ENCODE assay signal across 8 mouse cellular contexts in the genomic region with DNA sequence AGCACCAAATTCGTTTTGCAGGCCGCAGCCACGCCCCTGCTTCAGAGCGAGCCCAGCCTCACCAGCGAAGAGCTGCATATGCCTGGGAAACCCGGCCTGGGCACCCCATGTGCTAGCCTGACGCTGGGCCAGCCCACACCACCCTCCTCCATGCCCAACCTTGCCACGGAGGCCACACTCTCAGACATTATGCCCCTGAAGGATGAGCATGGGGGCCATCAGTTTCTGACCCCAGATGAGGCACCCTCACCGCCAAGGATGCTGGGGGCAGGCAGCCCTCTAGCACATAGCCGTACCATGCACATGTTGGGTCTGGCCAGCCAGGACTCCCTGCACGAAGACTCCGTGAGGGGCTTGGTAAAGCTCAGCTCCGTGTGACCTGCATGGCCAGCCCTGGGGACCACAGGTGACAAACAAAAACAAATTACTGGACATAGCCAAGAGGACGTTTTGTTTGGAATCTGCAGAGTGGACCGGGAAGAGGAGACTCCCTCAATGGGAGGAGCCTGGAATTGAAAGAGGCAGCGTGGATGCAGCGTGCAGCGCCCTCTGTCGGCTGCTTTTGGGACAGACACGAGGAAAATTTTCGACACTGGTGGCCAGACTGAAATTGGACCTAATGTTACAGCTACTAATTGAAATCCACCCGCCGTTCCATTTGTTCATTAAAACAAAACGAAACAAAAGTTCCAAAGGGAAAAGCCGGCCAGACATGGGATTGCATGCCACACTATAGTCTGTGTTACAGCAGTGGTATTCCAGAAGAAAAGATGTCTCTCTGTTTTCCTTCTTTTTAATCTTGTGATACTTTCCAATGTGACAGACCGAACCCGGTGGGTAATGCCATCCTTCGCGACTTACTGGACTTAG.
DNase-seq lines count a peak whose midpoint lies in the region; ATAC-seq and TF ChIP-seq lines count a peak whose summit lies in the region.

No protein-coding gene starts in this region.

- peak overlapping the region; percentile 45; the same call in 1 of the 2 replicates for H3K27ac ChIP-seq in hindbrain, embryonic 12.5 days
- no peak overlapping the region for H3K27ac ChIP-seq in lung, postnatal 0 days (ENCODE audit: low read length)

- no peaks in the 10 kb centered on the region for H3K36me3 ChIP-seq in hindbrain, embryonic 12.5 days
- H3K36me3 ChIP-seq in lung, postnatal 0 days (ENCODE audit: insufficient read depth, low read length) = no peaks in the 10 kb centered on the region

- DNase-seq in ZHBTc4 (ENCODE audit: low read depth, low spot score) = peak; percentile 78
- DNase-seq in cerebellum, postnatal 10 days = peak; percentile 91 to 96
- peak; percentile 44 to 76 for DNase-seq in frontal cortex, postnatal 14 days (ENCODE audit: low spot score in 2 of 2)
- DNase-seq in layer of hippocampus, postnatal 10 days (ENCODE audit: low spot score in 2 of 2) = peak; percentile 92 to 95
- peak; percentile 90 for DNase-seq in lung, postnatal 0 days (ENCODE audit: low spot score)
- DNase-seq in retina, adult 2 months (ENCODE audit: low read depth, low spot score) = peak; percentile 44
- DNase-seq in urinary bladder, postnatal 14 days (ENCODE audit: low spot score) = peak; percentile 83

- peak overlapping the region; percentile 83 for H3K4me2 ChIP-seq in hindbrain, embryonic 12.5 days (replicated peaks)
- peak overlapping the region; percentile 68 for H3K4me2 ChIP-seq in lung, postnatal 0 days (replicated peaks; ENCODE audit: low read depth, low read length)

- TF ChIP-seq CTCF in lung, postnatal 0 days (IDR thresholded peaks at IDR 0.05) = peak; percentile 95

- no peak for TF ChIP-seq EP300 in lung, postnatal 0 days (IDR thresholded peaks at IDR 0.05)

- peak; percentile 73 for ATAC-seq in hindbrain, embryonic 12.5 days (ENCODE audit: low FRiP score)
- ATAC-seq in lung, postnatal 0 days = peak; percentile 71

- H3K9ac ChIP-seq in hindbrain, embryonic 12.5 days = peak overlapping the region; percentile 58
- 0 out of 2 replicates have a peak overlapping the region, but pooled peaks have one; percentile 12 for H3K9ac ChIP-seq in lung, postnatal 0 days (replicated peaks; ENCODE audit: low read depth)

- WGBS in hindbrain, embryonic 12.5 days = 10% methylated on average over 29 of the region's 29 CpGs
- WGBS in lung, postnatal 0 days = 11% methylated on average over 29 of the region's 29 CpGs

- no peaks in the 10 kb centered on the region for H3K9me3 ChIP-seq in hindbrain, embryonic 12.5 days (replicated peaks)
- no peaks in the 10 kb centered on the region for H3K9me3 ChIP-seq in lung, postnatal 0 days (ENCODE audit: low read length)

- H3K4me1 ChIP-seq in hindbrain, embryonic 12.5 days = peaks cover 7% of the 10 kb centered on the region
- H3K4me1 ChIP-seq in lung, postnatal 0 days (ENCODE audit: insufficient read depth, low read depth, low read length) = no peaks in the 10 kb centered on the region

- H3K4me3 ChIP-seq in hindbrain, embryonic 12.5 days = peak overlapping the region; percentile 36
- H3K4me3 ChIP-seq in lung, postnatal 0 days (ENCODE audit: low read depth, low read length) = peak overlapping the region; percentile 36

- H3K27me3 ChIP-seq in hindbrain, embryonic 12.5 days = peaks cover 5% of the 10 kb centered on the region; the same call in 1 of the 2 replicates
- H3K27me3 ChIP-seq in lung, postnatal 0 days (replicated peaks; ENCODE audit: insufficient read depth, low read length) = no peaks in the 10 kb centered on the region
